Mouse (Mus musculus): ENCODE results near the gene Slc37a3.

Gene Slc37a3

GRCm38 (mm10) chr6:39317854-39318630 lies 59.4 kb downstream of the Slc37a3 start:
- no peak for DNase-seq

- no peak for DNase-seq
Measured at GRCm38 (mm10) chr6:39316089-39316488, 61.4 kb downstream of the Slc37a3 start.

- DNase-seq: no peak
Measured at GRCm38 (mm10) chr6:39314461-39314860, 63.0 kb downstream of the Slc37a3 start.

- DNase-seq: no peak
Measured at GRCm38 (mm10) chr6:39311786-39312185, 65.7 kb downstream of the Slc37a3 start.

GRCm38 (mm10) chr6:39304371-39304874 lies 73.1 kb downstream of the Slc37a3 start:
- DNase-seq: no peak

- DNase-seq: peak; percentile 15
Measured at GRCm38 (mm10) chr6:39301484-39301883, 76.0 kb downstream of the Slc37a3 start.

GRCm38 (mm10) chr6:39297079-39297478 lies 80.4 kb downstream of the Slc37a3 start:
- no peak for DNase-seq

- no peak for DNase-seq
Measured at GRCm38 (mm10) chr6:39296474-39296873, 81.0 kb downstream of the Slc37a3 start.

- no peak for DNase-seq
Measured at GRCm38 (mm10) chr6:39295727-39296411, 81.6 kb downstream of the Slc37a3 start.

GRCm38 (mm10) chr6:39289721-39290120 lies 87.8 kb downstream of the Slc37a3 start:
- DNase-seq: no peak

- DNase-seq: no peak
Measured at GRCm38 (mm10) chr6:39287782-39288181, 89.7 kb downstream of the Slc37a3 start.

- no peak for DNase-seq
Measured at GRCm38 (mm10) chr6:39286732-39287083, 90.8 kb downstream of the Slc37a3 start.

- DNase-seq: no peak
Measured at GRCm38 (mm10) chr6:39286053-39286731, 91.3 kb downstream of the Slc37a3 start.

GRCm38 (mm10) chr6:39284836-39285235 lies 92.6 kb downstream of the Slc37a3 start:
- no peak for DNase-seq
